Mouse (Mus musculus) small intestine, adult 2 months (tissue): ENCODE data around the gene 1700016H13Rik.

Source experiments
- CTCF ChIP-seq: fragments of 200-500 bp; IDR thresholded peaks from 2 replicates; pipeline ENCODE4 v1.5.1; 2012; ENCODE audit warnings: low read depth, mild to moderate bottlenecking, control low read depth, inconsistent platforms, low read length, moderate library complexity, mixed read lengths; ENCODE audit not compliant: insufficient replicate concordance, insufficient read length; ENCODE audit errors: extremely low read depth
- POLR2A ChIP-seq: fragments of 200-500 bp; IDR thresholded peaks from 2 replicates; pipeline ENCODE4 v1.6.1; 2012; ENCODE audit warnings: low read depth, mild to moderate bottlenecking, control low read depth, inconsistent platforms, low read length, moderate library complexity

DNA sequence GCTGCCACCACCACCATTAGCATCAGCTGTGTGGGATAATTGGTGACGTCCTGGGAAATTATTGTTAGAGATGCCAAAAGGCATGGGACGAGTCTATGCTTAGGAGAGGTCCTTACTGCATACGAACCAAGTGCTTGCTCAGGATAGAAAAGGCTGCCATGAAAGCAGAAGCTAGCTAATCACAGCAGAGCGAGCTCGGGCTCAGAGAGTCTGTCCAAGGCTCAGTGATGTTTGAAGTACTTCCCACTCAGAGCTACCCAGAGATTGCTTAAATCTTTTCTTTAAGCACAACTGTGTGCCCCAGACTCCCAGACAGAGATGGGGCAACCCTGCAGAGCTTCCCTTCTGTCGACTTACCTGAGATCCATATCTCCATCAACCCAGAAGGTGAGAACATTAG is 27.3 kb downstream of the 1700016H13Rik start:
- TF ChIP-seq CTCF (no peak), POLR2A (no peak)
